Mouse (Mus musculus) megakaryocyte progenitor cell, adult 5-6 weeks (primary cell): ENCODE results near the gene Zfp609. TPM values are rescaled to one million over a fixed set of nuclear protein-coding genes. Genes with fewer than 3 reads are reported as not detected.
"Not testable (repeated sequence)": the region's sequence is repeated elsewhere in the genome, so short reads cannot be mapped to it uniquely, and the experiment has no call there.

Experiments used
- ATAC-seq: replicated peaks from 2 replicates; pipeline ENCODE4 v1.8.0; 2016; ENCODE audit warnings: mild to moderate bottlenecking, moderate TSS enrichment, inconsistent platforms; ENCODE audit not compliant: poor library complexity
- total RNA-seq, 2 experiments: library from RNA; stranded (forward) in 1 of 2; stranded (reverse) in 1 of 2; fragments of 157-497, 149-512 nt in 1 of 2; fragments of 200-1000 nt in 1 of 2; gene quantifications; 2 replicates each; pipeline versions ENCODE4 v1.2.3 to v1.2.4; 2015 to 2017

The Zfp609 gene
- total RNA-seq, 2 experiments from 2014 or later, result 5.5 to 22.6 TPM

GRCm38 (mm10) chr9:65679181-65679761 lies 148.1 kb downstream of the Zfp609 start:
- no peak for ATAC-seq

GRCm38 (mm10) chr9:65677119-65677462 lies 150.3 kb downstream of the Zfp609 start:
- ATAC-seq, result no peak

- ATAC-seq, result peak; percentile 97
Observed at GRCm38 (mm10) chr9:65676358-65677118, 150.8 kb downstream of the Zfp609 start.

GRCm38 (mm10) chr9:65675461-65676357 lies 151.7 kb downstream of the Zfp609 start:
- no peak for ATAC-seq

GRCm38 (mm10) chr9:65672996-65673395 lies 154.4 kb downstream of the Zfp609 start:
- ATAC-seq, result no peak

- ATAC-seq, result 0 out of 2 replicates have a peak, but pooled peaks have one; percentile 20
Observed at GRCm38 (mm10) chr9:65671431-65671931, 155.9 kb downstream of the Zfp609 start.

- no peak for ATAC-seq
Observed at GRCm38 (mm10) chr9:65667701-65668100, 159.7 kb downstream of the Zfp609 start, which contains the start of gene Oaz2. Gene Oaz2 (plus strand): TSS chr9:65668001.

GRCm38 (mm10) chr9:65666042-65666441 lies 161.3 kb downstream of the Zfp609 start:
- ATAC-seq, result peak; percentile 93

- peak; percentile 59 for ATAC-seq
Observed at GRCm38 (mm10) chr9:65664163-65664562, 163.2 kb downstream of the Zfp609 start.

- ATAC-seq, result no peak
Observed at GRCm38 (mm10) chr9:65661493-65661892, 165.9 kb downstream of the Zfp609 start.

- no peak for ATAC-seq
Observed at GRCm38 (mm10) chr9:65661029-65661428, 166.3 kb downstream of the Zfp609 start.

GRCm38 (mm10) chr9:65657218-65657617 lies 170.1 kb downstream of the Zfp609 start:
- ATAC-seq, result no peak

GRCm38 (mm10) chr9:65655540-65655939 lies 171.8 kb downstream of the Zfp609 start:
- ATAC-seq, result peak; percentile 95

GRCm38 (mm10) chr9:65654700-65655237 lies 172.6 kb downstream of the Zfp609 start:
- no peak for ATAC-seq

GRCm38 (mm10) chr9:65653741-65654140 lies 173.6 kb downstream of the Zfp609 start:
- ATAC-seq, result no peak

GRCm38 (mm10) chr9:65651957-65652356 lies 175.4 kb downstream of the Zfp609 start:
- ATAC-seq, result not testable (repeated sequence)

GRCm38 (mm10) chr9:65649997-65650396 lies 177.4 kb downstream of the Zfp609 start:
- no peak for ATAC-seq

GRCm38 (mm10) chr9:65648730-65649129 lies 178.6 kb downstream of the Zfp609 start:
- ATAC-seq, result no peak

- ATAC-seq, result no peak
Observed at GRCm38 (mm10) chr9:65646782-65647181, 180.6 kb downstream of the Zfp609 start.

- ATAC-seq, result no peak
Observed at GRCm38 (mm10) chr9:65645984-65646383, 181.4 kb downstream of the Zfp609 start.

GRCm38 (mm10) chr9:65644960-65645359 lies 182.4 kb downstream of the Zfp609 start:
- no peak for ATAC-seq
